Mouse (Mus musculus) liver, embryonic 16.5 days (tissue): ENCODE measurements around the gene Samd8. TPM values are rescaled to one million over a fixed set of nuclear protein-coding genes. Genes with fewer than 3 reads are reported as not detected.

Source experiments
- ATAC-seq: fragments of 200-750 bp; cut with Nextera tagmentation; 2 replicates; pipeline ENCODE4 v1.8.0; 2017; ENCODE audit warnings: low read depth, mild to moderate bottlenecking, moderate number of reproducible peaks, moderate library complexity
- H3K27ac ChIP-seq: fragments of 300-500 bp; sonication (generic); 2 replicates; pipeline ENCODE4 v1.5.1; 2014; ENCODE audit warnings: mild to moderate bottlenecking, low read length
- H3K27me3 ChIP-seq: fragments of 300-500 bp; sonication (generic); 2 replicates; pipeline ENCODE4 v1.6.1; 2014; ENCODE audit warnings: low read depth, low read length, mixed read lengths; ENCODE audit not compliant: control insufficient read depth, insufficient read depth
- H3K36me3 ChIP-seq: fragments of 300-500 bp; sonication (generic); 2 replicates; pipeline ENCODE4 v1.6.1; 2014; ENCODE audit warnings: mild to moderate bottlenecking; ENCODE audit not compliant: control insufficient read depth, insufficient read depth
- H3K4me1 ChIP-seq: fragments of 300-500 bp; sonication (generic); 2 replicates; pipeline ENCODE4 v1.6.1; 2014; ENCODE audit warnings: low read depth, low read length, mixed read lengths; ENCODE audit not compliant: control insufficient read depth
- H3K4me2 ChIP-seq: fragments of 300-500 bp; sonication (generic); 2 replicates; pipeline ENCODE4 v1.6.1; 2014; ENCODE audit warnings: low read depth, low read length, mixed read lengths
- H3K4me3 ChIP-seq: fragments of 300-500 bp; sonication (generic); 2 replicates; pipeline ENCODE4 v1.5.1; 2014; ENCODE audit warnings: low read depth, mild to moderate bottlenecking, low read length
- H3K9ac ChIP-seq: fragments of 300-500 bp; sonication (generic); 2 replicates; pipeline ENCODE4 v1.6.1; 2014; ENCODE audit warnings: low read depth, low read length
- H3K9me3 ChIP-seq: fragments of 300-500 bp; sonication (generic); replicated peaks from 2 replicates; pipeline ENCODE4 v1.6.1; 2016; ENCODE audit warnings: low read length; ENCODE audit not compliant: control insufficient read depth
- WGBS: fragments of 180-500 bp; shearing (Covaris S2); extraction: QIAGEN DNeasy Blood & Tissue Kit; methylation state at CpG from one replicate; pipeline ENCODE4 v1.1.7; 2014; ENCODE audit not compliant: insufficient replicate concordance; 5-methylcytosine and 5-hydroxymethylcytosine counted together
- polyA plus RNA-seq: library from polyadenylated mRNA; unstranded; fragments of >200 nt; fragmentation: Nextera tagmentation; extraction: Ambion mirVana; gene quantifications from 2 replicates; pipeline ENCODE4 v1.2.1, GENCODE M21; 2015

The Samd8 gene
- polyA plus RNA-seq, 1 experiment from 2014 or later, result 3.9 TPM

GRCm38 (mm10) chr14:21824938-21825337 is 74.6 kb downstream of the Samd8 start, which contains the start of gene Vdac2:
Gene Vdac2 (plus strand): TSS chr14:21825238.
- ATAC-seq, result no peak
- Histone ChIP-seq H3K27ac (no peak within 1 kb of the TSS; the same call in 1 of the 2 replicates), H3K4me3 (no peak within 1 kb of the TSS), H3K36me3 (no peaks in the 10 kb centered on the region), H3K9ac (no peak within 1 kb of the TSS), H3K9me3 (no peaks in the 10 kb centered on the region), H3K4me1 (peaks cover 40% of the 10 kb centered on the region), H3K4me2 (no peak within 1 kb of the TSS), H3K27me3 (no peaks in the 10 kb centered on the region)
- WGBS, result 87% methylated on average over 2 of the region's 2 CpGs

- no peak overlapping the region for H3K4me3 ChIP-seq
- H3K9me3 ChIP-seq, result no peaks in the 10 kb centered on the region
- H3K27ac ChIP-seq, result no peak overlapping the region; the same call in 1 of the 2 replicates
- 69% methylated on average over 9 of the region's 9 CpGs for WGBS
- no peak for ATAC-seq
- H3K4me1 ChIP-seq, result peaks cover 48% of the 10 kb centered on the region
- H3K4me2 ChIP-seq, result no peak overlapping the region
- no peaks in the 10 kb centered on the region for H3K27me3 ChIP-seq
- no peak overlapping the region for H3K9ac ChIP-seq
- H3K36me3 ChIP-seq, result no peaks in the 10 kb centered on the region
Measured at GRCm38 (mm10) chr14:21825786-21826491, 75.6 kb downstream of the Samd8 start.

GRCm38 (mm10) chr14:21830876-21831767 is 80.8 kb downstream of the Samd8 start:
- Histone ChIP-seq H3K36me3 (peaks cover 8% of the 10 kb centered on the region), H3K9ac (peak overlapping the region; percentile 92), H3K27ac (peak overlapping the region; percentile 89), H3K4me2 (peak overlapping the region; percentile 71), H3K27me3 (no peaks in the 10 kb centered on the region), H3K4me3 (peak overlapping the region; percentile 94), H3K9me3 (no peaks in the 10 kb centered on the region), H3K4me1 (peaks cover 38% of the 10 kb centered on the region)
- WGBS, result under 1% methylated on average over 70 of the region's 73 CpGs
- ATAC-seq, result peak; percentile 96

GRCm38 (mm10) chr14:21831830-21832403 is 81.6 kb downstream of the Samd8 start:
- peaks cover 11% of the 10 kb centered on the region for H3K36me3 ChIP-seq
- peak overlapping the region; percentile 92 for H3K9ac ChIP-seq
- no peaks in the 10 kb centered on the region for H3K9me3 ChIP-seq
- no peaks in the 10 kb centered on the region for H3K27me3 ChIP-seq
- peak overlapping the region; percentile 71 for H3K4me2 ChIP-seq
- H3K27ac ChIP-seq, result peak overlapping the region; percentile 89
- H3K4me3 ChIP-seq, result peak overlapping the region; percentile 94
- H3K4me1 ChIP-seq, result peaks cover 31% of the 10 kb centered on the region
- WGBS, result under 1% methylated on average over 28 of the region's 28 CpGs
- ATAC-seq, result no peak

GRCm38 (mm10) chr14:21838336-21839017 is 88.1 kb downstream of the Samd8 start:
- Histone ChIP-seq H3K27me3 (no peaks in the 10 kb centered on the region), H3K4me2 (no peak overlapping the region), H3K36me3 (peaks cover 55% of the 10 kb centered on the region), H3K4me1 (peaks cover 11% of the 10 kb centered on the region), H3K27ac (no peak overlapping the region), H3K9ac (no peak overlapping the region), H3K9me3 (no peaks in the 10 kb centered on the region), H3K4me3 (no peak overlapping the region)
- WGBS, result 75% methylated on average over 8 of the region's 8 CpGs
- no peak for ATAC-seq

GRCm38 (mm10) chr14:21841819-21842592 is 91.7 kb downstream of the Samd8 start:
- H3K4me1 ChIP-seq, result peaks cover 22% of the 10 kb centered on the region
- no peak overlapping the region for H3K4me3 ChIP-seq
- peaks cover 68% of the 10 kb centered on the region for H3K36me3 ChIP-seq
- H3K27me3 ChIP-seq, result no peaks in the 10 kb centered on the region
- WGBS, result 71% methylated on average over 5 of the region's 5 CpGs
- no peaks in the 10 kb centered on the region for H3K9me3 ChIP-seq
- ATAC-seq, result no peak
- no peak overlapping the region for H3K9ac ChIP-seq
- no peak overlapping the region for H3K27ac ChIP-seq
- no peak overlapping the region for H3K4me2 ChIP-seq

GRCm38 (mm10) chr14:21843263-21843662 is 92.9 kb downstream of the Samd8 start:
- H3K4me2 ChIP-seq, result no peak overlapping the region
- peak overlapping the region; percentile 22 for H3K27ac ChIP-seq
- H3K36me3 ChIP-seq, result peaks cover 59% of the 10 kb centered on the region
- no peak for ATAC-seq
- WGBS, result 52% methylated on average over 6 of the region's 6 CpGs
- H3K9ac ChIP-seq, result peak overlapping the region; percentile 5; the same call in 1 of the 2 replicates
- no peak overlapping the region for H3K4me3 ChIP-seq
- H3K4me1 ChIP-seq, result peaks cover 34% of the 10 kb centered on the region
- H3K27me3 ChIP-seq, result no peaks in the 10 kb centered on the region
- H3K9me3 ChIP-seq, result no peaks in the 10 kb centered on the region

- no peak overlapping the region for H3K9ac ChIP-seq
- no peaks in the 10 kb centered on the region for H3K27me3 ChIP-seq
- 14% methylated on average over 10 of the region's 10 CpGs for WGBS
- no peaks in the 10 kb centered on the region for H3K9me3 ChIP-seq
- H3K36me3 ChIP-seq, result peaks cover 34% of the 10 kb centered on the region
- peak overlapping the region; percentile 72 for H3K4me3 ChIP-seq
- ATAC-seq, result no peak
- H3K27ac ChIP-seq, result no peak overlapping the region
- peaks cover 67% of the 10 kb centered on the region for H3K4me1 ChIP-seq
- H3K4me2 ChIP-seq, result peak overlapping the region; percentile 92
Measured at GRCm38 (mm10) chr14:21846827-21847380, 96.6 kb downstream of the Samd8 start.
